Mouse (Mus musculus): Measurements from ENCODE around the gene Selenow. TPM values are rescaled to one million over a fixed set of nuclear protein-coding genes. Genes with fewer than 3 reads are reported as not detected.
A peak's percentile ranks its signal among the peaks of the same experiment; 100 is the strongest.
"Not testable (repeated sequence)": the region's sequence is repeated elsewhere in the genome, so short reads cannot be mapped to it uniquely, and the experiment has no call there.

The Selenow gene
- polyA plus RNA-seq, 1 experiment, result 1,744 TPM

DNA sequence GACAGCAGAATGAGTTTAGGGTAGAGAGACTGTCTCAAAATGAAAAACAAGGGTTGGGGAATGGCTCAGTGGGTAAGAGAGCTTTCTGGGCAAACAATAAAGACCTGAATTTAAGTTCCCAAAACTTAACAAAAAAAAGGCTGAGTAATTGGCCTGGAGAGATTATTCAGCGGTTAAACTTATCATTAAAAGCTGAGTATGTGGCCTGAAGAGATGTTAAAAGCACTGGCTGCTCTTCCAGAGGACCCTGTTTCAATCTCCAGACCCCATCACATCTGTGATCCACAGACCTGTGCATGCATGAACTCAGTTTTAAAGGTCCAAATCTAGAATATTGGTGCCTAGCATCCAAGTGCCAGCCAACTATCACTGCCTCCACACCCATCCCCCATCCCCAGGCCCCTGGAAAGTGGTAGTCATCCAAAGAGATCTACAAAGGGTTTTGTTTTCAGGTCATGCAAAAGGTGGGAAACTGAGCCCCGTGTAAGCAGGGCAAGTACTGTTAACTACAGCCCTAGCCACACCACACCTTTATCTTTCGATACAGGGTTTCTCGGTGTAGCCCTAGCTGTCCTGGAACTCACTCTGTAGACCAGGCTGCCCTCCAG is 25.6 kb upstream of the Selenow start:
- no peak for DNase-seq (ENCODE audit: extremely low spot score in 1 of 2, low spot score in 1 of 2)

DNA sequence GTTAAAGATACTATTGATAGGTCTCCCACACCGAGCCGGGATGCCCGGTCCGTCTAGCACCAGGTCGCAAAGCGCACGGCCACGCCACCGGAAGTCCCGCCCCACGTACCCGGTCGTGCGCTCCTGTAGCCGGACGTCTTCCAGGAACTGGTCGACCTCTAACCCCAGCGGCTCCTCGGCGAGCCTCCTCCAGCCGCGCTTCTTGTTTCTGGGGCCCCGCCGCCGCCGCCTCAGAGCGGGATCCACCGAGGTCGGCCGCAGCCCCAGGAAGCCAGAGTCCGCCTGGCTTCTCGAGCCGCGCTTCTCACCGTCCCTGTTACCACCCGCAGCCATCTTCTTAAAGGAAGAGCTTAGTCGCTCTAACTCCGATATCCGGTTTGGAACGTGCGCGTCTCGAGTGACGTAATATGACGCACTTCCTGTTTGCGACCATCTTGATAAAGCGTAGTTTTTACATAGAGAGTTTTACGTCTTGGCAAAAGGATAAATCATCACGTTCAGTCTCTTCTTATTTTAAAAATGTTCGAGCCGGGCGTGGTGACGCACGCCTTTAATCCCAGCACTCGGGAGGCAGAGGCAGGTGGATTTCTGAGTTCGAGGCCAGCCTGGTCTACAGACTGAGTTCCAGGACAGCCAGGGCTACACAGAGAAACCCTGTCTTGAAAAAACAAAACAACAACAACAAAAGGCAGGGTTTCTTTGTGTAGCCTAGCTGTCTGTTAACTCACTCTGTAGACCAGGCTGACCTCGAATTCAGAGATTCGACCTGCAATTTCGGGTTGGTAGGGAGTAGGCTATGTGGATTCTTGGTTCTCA is 23.7 kb upstream of the Selenow start, which contains the start of gene Nop53:
Gene Nop53, minus strand, starts transcription at position 354 of the 816 bp plus-strand sequence.
- DNase-seq (ENCODE audit: extremely low spot score in 1 of 2, low spot score in 1 of 2), result peak; percentile 94 to 97

DNA sequence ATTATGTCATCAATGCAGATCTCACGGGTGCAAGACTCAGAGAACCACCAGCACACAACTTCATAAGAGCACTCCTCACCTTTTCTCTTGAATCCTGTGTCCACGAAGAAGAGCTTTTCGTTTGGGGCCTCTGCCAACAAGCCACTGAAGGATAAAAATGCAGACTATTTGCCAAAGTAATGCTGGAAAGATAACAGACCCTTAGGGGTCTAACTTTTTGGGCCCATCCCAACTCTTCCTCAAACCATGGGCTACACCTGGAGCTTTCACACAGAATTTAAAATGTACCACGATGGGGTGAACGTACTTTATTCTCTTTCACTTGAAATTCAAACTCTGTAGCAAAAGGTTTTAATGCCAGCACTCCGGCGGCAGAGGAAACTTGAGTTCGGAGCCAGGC is 23.0 kb upstream of the Selenow start:
- DNase-seq (ENCODE audit: extremely low spot score in 1 of 2, low spot score in 1 of 2), result no peak

DNA sequence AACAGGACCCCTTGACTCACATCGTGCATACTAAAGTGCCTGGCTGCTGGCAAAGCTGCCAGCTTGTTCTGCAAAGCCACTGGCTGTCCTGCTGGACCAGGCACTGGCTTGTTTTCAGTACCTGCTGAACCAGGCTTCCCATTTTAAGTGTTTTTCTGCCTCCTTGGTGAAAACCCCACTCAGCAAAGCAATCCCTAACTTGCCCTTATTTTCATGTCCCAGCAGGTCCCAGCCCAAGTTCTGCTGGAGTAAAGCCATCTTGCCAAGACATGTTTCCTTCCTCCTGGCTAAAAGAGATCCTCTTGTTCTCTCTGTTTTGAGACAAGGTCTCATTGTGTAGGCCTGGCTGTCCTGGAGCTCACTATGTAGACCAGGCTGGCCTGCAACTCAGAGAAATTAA is 22.1 kb upstream of the Selenow start:
- DNase-seq (ENCODE audit: extremely low spot score in 1 of 2, low spot score in 1 of 2), result no peak

DNA sequence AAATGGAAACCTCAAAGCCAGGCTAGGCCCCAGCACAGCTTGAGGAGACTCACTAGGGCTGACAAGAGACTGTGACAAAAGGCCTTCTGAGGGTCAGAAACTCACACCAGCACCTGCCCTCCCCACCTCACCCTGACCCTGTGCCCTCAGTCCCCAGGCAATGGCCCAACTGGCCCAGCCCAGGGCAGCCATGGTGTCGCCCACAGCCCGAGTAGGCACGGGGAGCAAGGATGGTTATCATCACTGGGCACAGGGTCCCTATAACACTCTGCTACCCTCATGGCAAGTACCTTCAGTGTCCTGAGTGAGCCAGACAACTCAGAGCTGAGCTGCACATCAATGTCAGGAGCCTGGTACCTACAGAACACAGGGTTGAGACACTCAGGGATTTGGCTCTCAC is 16.4 kb upstream of the Selenow start:
- DNase-seq (ENCODE audit: extremely low spot score in 1 of 2, low spot score in 1 of 2), result no peak

DNA sequence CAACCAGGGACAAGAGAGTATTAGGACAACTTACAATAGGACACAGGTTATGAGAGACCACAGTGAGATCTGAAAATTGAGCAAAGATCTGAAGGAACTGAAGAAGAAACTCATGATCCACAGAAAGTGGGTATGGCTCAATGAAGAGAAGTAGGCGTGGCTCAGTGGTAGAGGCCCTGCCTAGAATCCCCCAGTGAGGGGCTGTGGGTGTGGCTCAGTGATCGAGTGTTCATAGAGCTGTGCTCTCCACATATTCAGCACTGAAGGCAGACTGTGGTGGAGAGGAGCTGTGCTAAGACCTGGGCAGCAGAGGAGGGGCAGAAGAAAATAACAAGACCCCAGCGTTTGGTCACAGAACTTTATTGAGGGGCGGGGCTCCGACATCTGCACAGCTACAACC is 15.3 kb upstream of the Selenow start:
- no peak for DNase-seq (ENCODE audit: extremely low spot score in 1 of 2, low spot score in 1 of 2)

DNA sequence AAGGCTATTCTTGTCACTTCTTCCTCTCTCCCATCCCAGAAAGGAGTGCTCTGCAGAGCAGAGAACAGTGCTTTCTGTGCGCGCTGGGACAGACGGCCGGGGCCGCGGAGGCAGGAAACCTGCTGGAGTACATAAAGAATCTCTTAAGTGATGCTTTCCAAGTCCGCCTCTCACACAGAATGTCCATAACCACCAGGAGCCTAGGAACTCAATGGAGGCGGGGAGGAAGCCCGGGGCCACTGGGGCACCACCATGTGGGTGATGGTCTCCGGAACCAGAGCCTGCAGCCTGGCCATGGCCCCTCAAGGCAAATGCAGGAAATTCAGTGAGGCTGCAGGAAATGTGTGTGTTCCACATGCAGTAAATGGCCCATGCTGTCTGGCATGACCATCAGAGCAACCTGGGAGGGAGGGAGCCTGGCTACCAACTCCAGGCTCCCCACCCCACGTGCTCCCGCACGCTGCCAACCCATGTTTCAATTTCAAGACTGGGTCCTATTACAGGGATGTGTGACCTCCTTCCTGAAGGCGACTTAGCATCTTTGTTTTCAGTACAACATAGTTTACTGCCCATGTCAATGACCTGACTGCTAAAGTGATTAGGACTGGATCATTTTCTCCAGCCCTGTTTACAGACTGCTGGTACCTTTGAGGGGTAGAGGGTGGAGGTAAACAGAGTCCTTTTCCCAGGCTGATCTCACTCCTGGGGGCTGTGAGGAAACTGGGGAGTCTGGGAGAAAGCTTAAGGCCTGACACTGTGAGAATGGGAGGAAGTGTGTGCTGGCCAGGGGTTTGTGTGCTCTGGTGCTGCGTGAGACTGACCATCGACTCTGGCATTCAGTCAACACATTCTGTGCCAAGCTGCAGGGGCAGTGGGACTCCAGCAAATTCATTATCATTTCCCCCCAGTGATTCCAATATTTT is 11.5 kb upstream of the Selenow start:
- peak; percentile 31 to 69 for DNase-seq (ENCODE audit: extremely low spot score in 1 of 2, low spot score in 1 of 2)

DNA sequence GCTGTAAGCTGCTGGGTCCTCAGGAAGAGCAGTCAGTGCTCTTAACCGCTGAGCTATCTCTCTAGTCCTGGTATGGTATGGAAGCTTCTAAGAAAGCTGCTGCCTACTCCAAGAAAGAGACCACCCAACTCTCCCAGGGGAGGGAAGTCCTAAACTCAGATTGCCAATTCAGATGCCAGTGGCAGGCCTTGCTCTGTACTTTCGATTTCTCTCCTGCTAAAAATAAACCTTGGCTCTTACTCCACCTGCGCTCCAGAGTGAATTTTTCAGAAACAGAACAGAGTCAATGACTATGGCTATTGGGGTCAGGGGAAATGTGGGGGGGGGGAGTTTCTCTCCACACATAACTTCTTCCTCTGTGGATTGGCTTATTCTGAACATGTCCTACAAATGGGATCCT is 9.4 kb upstream of the Selenow start:
- no peak for DNase-seq (ENCODE audit: extremely low spot score in 1 of 2, low spot score in 1 of 2)

DNA sequence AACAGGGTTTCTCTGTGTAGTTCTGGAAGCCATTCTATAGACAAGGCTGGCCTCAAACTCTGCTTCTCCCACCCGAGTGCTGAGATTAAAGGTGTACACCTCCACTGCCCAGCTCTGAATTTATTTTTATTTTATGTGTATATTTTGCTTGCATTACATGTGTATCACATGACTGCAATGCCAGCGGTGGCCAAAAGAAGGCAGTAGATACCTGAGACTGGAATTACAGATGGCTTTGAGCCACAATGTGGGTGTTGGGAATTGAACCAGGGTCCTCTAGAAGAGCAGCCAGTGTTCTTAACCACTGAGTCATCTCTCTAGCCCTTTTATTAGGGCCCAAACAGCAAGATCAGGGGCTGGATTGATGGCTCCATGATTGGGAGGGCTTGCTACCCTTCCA is 8.3 kb upstream of the Selenow start:
- DNase-seq (ENCODE audit: extremely low spot score in 1 of 2, low spot score in 1 of 2), result no peak

DNA sequence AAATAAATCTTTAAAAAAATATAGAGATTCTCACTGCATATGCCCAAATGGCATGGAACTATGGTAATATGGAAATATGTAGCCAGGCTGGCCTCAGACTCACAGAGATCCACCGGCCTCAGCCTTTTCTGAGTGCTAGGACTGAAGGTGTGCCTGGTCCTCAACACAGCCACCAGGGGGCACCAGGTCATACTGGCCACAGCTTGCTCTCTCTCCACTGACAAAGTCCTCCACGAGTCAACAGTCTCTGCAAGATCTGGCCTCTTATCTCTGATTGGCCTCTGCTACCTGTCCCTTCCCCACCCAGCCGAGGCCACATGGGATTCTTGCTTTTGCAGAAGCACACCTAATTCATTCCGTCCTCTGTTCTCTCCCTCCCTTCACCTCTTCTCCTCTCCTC is 7.7 kb upstream of the Selenow start:
- no peak for DNase-seq (ENCODE audit: extremely low spot score in 1 of 2, low spot score in 1 of 2)

DNA sequence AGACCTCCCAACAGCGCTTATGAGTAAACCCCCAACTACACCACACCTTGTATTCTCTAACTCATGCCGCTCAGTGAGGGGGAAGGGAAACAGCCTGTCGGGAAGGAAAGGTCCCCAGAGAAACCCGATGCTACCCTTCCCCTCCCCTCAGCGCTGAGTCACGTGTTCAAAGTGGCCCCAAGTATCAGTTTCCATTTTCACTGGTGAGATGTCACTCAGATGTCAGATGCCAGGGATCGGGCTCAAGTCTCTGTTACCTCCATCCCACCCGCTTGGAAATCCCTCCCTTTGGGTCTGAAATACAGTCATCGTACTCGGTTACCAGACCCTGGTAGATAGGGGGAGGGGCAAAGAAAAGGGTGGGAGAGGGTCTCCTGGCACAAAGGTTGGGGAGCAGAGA is 406 bp downstream of the Selenow start:
- peak in 1 of 2 experiments; percentile 45 for DNase-seq (ENCODE audit: extremely low spot score in 1 of 2, low spot score in 1 of 2)

DNA sequence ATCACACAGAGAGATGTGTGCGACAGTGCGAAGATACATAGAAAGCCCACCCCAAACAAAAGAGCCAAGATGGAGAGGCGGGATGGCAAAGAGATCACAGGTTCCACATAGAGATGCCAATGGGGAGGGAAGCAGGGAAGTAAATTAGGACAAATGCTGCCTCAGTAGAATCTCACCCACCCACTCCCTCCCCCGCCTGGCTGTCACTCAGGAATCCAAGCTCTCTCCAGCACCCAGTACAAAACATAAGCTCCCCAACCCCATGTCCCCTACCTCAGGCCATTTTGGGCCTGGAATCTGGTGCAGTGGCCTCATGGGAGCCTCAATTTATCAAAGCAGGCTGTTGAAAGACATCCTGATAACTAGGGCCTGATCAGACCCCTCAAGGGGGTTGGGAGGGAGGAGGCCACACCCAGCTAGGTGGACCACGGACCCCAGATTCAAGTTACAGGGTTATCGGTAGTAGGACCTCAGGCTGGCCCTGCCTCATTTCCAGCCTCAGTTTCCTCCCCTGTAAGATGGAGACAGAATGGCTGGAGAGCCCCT is 1.5 kb downstream of the Selenow start:
- peak in 1 of 2 experiments; percentile 54 for DNase-seq (ENCODE audit: extremely low spot score in 1 of 2, low spot score in 1 of 2)

DNA sequence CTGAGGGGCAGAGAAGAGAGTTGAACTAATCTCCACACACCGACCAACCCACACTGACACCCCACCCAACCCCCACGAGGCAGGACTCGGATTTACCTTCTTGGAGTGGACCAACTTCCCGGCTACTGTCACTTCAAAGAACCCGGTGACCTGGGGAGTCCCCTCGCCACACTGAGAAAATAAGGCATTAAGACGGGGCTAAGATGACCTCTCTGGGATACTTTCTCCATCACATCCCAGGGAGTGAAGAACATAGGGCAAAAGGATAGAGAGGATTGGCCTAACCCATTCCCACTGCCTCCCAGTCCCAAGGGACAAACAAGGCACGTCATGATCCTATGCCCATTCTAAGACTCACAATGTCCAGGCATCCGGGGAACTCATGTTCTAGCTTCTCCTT is 2.3 kb downstream of the Selenow start:
- DNase-seq (ENCODE audit: extremely low spot score in 1 of 2, low spot score in 1 of 2), result no peak

DNA sequence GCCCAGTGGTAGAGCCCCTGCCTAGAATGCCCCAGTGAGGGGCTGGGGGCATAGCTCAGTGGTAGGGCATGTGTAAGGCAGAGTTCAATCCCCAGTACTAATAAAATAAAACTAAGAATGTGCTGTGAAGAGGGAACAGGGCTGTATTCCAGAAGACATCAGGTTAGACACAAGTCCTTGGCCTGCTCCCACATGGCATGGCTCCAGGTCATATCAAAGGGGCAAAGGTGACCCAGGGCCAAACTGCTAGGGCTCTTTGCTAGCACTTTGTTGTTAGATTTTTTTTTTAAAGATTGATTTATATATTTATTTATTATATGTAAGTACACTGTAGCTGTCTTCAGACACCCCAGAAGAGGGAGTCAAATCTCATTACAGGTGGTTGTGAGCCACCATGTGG is 3.8 kb downstream of the Selenow start:
- no peak for DNase-seq (ENCODE audit: extremely low spot score in 1 of 2, low spot score in 1 of 2)

DNA sequence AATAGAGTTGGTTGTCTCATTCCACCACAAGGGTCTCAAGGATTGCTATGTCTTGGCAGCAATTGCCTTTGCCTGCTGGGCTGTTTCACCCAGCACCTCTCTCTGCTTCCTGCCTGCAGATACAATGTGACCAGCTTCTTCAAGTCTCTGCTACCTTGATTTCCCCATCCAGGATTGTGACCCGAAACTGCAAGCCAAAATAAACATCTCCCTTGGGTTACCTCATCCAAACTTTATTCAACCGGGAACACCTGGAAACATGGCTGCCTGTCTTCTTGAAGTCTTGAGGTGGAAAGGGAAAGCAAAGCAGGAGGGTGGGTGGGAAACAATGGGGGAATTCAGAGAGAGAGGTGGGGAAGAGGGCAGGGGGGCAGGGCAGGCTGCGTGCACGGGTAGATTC is 5.2 kb downstream of the Selenow start:
- DNase-seq (ENCODE audit: extremely low spot score in 1 of 2, low spot score in 1 of 2), result no peak

DNA sequence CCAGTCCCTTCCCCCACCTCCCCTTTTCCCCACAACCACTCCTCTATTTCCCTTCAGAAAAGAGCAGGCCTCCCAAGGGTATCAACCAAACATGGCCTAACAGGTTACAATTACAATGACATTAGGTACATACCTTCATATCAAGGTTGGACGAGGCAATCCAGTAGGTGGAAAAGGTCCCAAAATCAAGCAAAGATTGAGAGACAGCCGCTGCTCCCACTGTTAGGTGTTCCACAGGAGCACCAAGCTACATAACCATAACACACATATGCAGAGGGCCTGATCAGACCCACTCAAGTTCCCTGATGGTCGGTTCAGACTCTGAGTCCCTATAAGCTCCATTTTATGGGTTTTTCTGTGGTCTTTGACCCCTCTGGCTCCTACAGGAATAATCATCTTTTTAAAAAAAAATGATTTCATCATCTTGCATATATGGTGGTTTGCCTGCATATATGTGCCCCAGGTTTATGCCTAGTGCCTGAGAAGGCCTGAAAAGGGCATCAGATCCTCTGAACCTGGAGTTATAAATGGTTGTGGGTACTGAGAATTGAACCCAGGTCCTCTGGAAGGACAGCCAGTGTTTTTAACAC is 6.0 kb downstream of the Selenow start:
- no peak for DNase-seq (ENCODE audit: extremely low spot score in 1 of 2, low spot score in 1 of 2)

DNA sequence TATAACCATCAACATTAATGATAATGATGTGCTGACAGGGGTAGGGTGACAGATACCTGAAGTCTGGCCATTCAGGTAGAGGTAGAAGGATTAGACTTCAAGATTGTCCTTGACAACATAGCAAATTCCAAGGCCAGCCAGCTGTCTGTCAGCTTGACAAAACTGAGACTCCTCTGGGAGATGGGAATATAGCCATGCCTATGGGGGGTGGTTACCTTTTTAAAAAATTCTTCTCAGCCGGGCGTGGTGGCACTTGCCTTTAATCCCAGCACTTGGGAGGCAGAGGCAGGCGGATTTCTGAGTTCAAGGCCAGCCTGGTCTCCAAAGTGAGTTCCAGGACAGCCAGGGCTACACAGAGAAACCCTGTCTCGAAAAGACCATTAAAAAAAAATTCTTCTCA is 6.5 kb downstream of the Selenow start:
- not testable (repeated sequence) for DNase-seq (ENCODE audit: extremely low spot score in 1 of 2, low spot score in 1 of 2)

DNA sequence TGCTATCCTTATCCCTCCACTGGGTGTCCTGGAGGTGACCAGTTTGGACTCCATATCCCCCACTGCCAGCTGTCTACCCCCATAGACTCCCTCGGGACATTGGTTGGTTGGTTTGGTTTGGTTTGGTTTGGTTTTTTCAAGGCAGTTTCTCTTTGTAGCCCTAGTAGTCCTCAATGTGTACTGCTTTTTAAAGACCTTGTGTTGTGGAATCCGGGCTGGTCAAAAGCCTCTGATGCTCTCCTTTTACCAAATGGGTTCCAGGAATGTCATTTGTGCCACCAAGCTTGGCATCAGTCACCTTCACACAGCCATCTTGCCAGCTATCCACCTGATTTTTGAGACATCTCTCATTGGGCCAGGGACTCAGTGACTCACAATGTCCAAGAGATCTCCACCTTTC is 7.5 kb downstream of the Selenow start:
- DNase-seq (ENCODE audit: extremely low spot score in 1 of 2, low spot score in 1 of 2), result no peak

DNA sequence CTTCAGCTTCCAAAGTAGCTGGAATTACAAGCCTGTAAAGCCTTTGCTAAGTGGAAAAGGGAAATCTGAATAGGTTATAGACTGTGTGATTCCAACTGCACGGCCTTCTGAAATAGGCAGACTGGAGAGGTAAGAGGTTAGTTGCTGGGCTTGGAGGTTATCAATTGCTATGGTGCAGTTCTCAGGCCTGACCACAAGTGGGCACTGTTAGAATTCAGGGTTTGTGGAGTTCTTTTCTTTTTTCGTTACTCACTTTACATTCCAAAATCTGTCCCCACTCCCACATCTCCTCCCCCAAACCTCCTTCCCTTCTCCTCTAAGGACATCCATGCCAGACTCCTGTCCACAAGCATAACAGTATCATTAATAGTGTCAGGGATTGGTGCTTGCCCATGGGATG is 8.0 kb downstream of the Selenow start:
- peak in 1 of 2 experiments; percentile 58 for DNase-seq (ENCODE audit: extremely low spot score in 1 of 2, low spot score in 1 of 2)

DNA sequence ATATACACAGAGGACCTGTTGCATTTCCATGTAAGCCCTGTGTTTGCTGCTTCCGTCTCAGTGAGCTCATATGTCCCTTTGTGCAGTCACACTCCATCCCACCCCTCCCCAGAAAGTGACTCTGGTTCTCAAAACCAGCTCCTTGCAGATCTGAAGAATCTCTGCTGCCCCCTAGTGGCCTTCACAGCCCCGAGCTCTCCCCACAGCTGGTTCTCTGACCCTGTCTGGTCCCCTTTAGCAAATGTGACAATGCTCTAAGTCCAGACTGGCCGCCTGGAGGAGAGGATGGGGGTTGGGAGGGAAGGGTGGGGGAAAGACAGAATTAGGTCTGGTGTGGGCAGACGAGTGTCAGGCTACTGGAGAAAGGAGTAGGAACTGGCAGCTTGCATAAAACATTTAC is 10.0 kb downstream of the Selenow start:
- peak in 1 of 2 experiments; percentile 85 for DNase-seq (ENCODE audit: extremely low spot score in 1 of 2, low spot score in 1 of 2)

DNA sequence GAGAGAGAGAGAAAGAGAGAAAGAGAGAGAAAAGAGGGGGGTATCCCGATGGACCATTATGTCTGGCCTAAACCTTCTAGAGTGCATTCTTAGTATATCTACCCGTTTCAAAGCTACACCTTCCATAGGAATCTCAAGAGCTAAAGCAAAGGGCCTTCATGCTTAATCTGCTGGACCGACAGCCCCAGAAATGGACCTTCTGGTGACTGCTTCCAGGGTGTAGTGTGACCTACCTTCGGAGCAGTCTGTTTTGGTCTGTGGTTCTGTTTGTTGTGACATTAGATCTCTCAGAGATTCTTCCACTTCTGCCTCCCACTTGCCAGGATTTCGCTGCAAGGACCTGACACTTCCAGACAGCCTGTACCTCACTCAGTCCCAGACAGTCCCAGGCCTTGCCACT is 11.7 kb downstream of the Selenow start:
- DNase-seq (ENCODE audit: extremely low spot score in 1 of 2, low spot score in 1 of 2), result no peak
